13 mouse cellular contexts compared by ENCODE assay signal in the genomic region with DNA sequence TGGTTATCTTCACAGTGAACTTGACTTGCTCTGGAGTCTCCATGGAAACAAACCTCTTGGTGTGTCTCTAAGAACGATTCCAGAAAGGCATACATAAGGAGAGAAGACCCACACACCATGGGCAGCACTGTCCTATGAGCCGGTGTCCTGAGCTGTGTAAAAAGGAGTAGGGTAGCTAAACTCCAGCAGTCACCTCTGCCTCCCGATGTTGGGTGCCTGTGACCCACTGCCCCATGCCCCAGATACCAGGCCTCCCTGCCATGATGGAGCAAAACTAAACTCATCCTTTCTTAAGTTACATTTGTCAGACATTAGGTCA.
A peak's percentile ranks its signal among the peaks of the same experiment; 100 is the strongest.
DNase-seq lines count a peak whose midpoint lies in the region; ATAC-seq lines count a peak whose summit lies in the region.
"Had no signal": no experiment of that assay in that cellular context is flagged by ENCODE, and none has a peak within 500 bp of the region (broad histone marks: within the 10 kb centered on the region; RNA-seq: fewer than 3 reads in every experiment).

No protein-coding gene starts in this region.

- peaks cover 34% of the 10 kb centered on the region for H3K4me1 ChIP-seq in embryonic facial prominence, embryonic 10.5 days
- no peaks in the 10 kb centered on the region; the same call in 1 of the 2 replicates for H3K4me1 ChIP-seq in hindbrain, embryonic 11.5 days (replicated peaks; ENCODE audit: control insufficient read depth, insufficient read depth, low read length)
- peaks cover 49% of the 10 kb centered on the region for H3K4me1 ChIP-seq in midbrain, embryonic 13.5 days (replicated peaks)
- H3K4me1 ChIP-seq in liver, embryonic 11.5 days (replicated peaks; ENCODE audit: control insufficient read depth, insufficient read depth, low read length) = no peaks in the 10 kb centered on the region
- H3K4me1 ChIP-seq: liver, embryonic 13.5 days had no signal

- H3K27me3 ChIP-seq in embryonic facial prominence, embryonic 10.5 days (replicated peaks; ENCODE audit: low read depth, poor library complexity, severe bottlenecking) = no peaks in the 10 kb centered on the region
- no peaks in the 10 kb centered on the region for H3K27me3 ChIP-seq in hindbrain, embryonic 11.5 days (ENCODE audit: control insufficient read depth, insufficient read depth, low read length)
- H3K27me3 ChIP-seq in midbrain, embryonic 13.5 days = no peaks in the 10 kb centered on the region
- H3K27me3 ChIP-seq in liver, embryonic 11.5 days (replicated peaks; ENCODE audit: control insufficient read depth, insufficient read depth, low read length) = no peaks in the 10 kb centered on the region
- H3K27me3 ChIP-seq: CH12.LX; liver, embryonic 13.5 days had no signal

- no peak overlapping the region for H3K4me3 ChIP-seq in embryonic facial prominence, embryonic 10.5 days
- no peak overlapping the region for H3K4me3 ChIP-seq in hindbrain, embryonic 11.5 days (ENCODE audit: low read depth, low read length)
- no peak overlapping the region for H3K4me3 ChIP-seq in midbrain, embryonic 13.5 days (replicated peaks)
- no peak overlapping the region for H3K4me3 ChIP-seq in liver, embryonic 11.5 days (ENCODE audit: low read depth, low read length)
- H3K4me3 ChIP-seq: liver, embryonic 13.5 days had no signal

- H3K36me3 ChIP-seq in embryonic facial prominence, embryonic 10.5 days (replicated peaks) = no peaks in the 10 kb centered on the region
- no peaks in the 10 kb centered on the region for H3K36me3 ChIP-seq in hindbrain, embryonic 11.5 days (ENCODE audit: control insufficient read depth, insufficient read depth, low read length)
- H3K36me3 ChIP-seq in midbrain, embryonic 13.5 days = no peaks in the 10 kb centered on the region; the same call in 1 of the 2 replicates
- H3K36me3 ChIP-seq in liver, embryonic 11.5 days (ENCODE audit: control insufficient read depth, insufficient read depth, low read length) = no peaks in the 10 kb centered on the region
- H3K36me3 ChIP-seq: liver, embryonic 13.5 days had no signal

- no peak overlapping the region for H3K9ac ChIP-seq in hindbrain, embryonic 11.5 days (ENCODE audit: low read depth, low read length)
- H3K9ac ChIP-seq in midbrain, embryonic 13.5 days (replicated peaks) = no peak overlapping the region
- H3K9ac ChIP-seq in liver, embryonic 11.5 days (ENCODE audit: low read depth, low read length) = no peak overlapping the region
- H3K9ac ChIP-seq: liver, embryonic 13.5 days had no signal

- no peaks in the 10 kb centered on the region for H3K9me3 ChIP-seq in embryonic facial prominence, embryonic 10.5 days
- no peaks in the 10 kb centered on the region for H3K9me3 ChIP-seq in hindbrain, embryonic 11.5 days (ENCODE audit: control insufficient read depth, low read length)
- H3K9me3 ChIP-seq in midbrain, embryonic 13.5 days = no peaks in the 10 kb centered on the region
- H3K9me3 ChIP-seq in liver, embryonic 11.5 days (ENCODE audit: control insufficient read depth, low read length) = no peaks in the 10 kb centered on the region
- H3K9me3 ChIP-seq: liver, embryonic 13.5 days had no signal

- H3K4me2 ChIP-seq in hindbrain, embryonic 11.5 days (replicated peaks; ENCODE audit: low read depth, low read length) = no peak overlapping the region
- peak overlapping the region; percentile 38 for H3K4me2 ChIP-seq in midbrain, embryonic 13.5 days (replicated peaks)
- H3K4me2 ChIP-seq in liver, embryonic 11.5 days = no peak overlapping the region
- H3K4me2 ChIP-seq: liver, embryonic 13.5 days had no signal

- WGBS in embryonic facial prominence, embryonic 10.5 days = 77% methylated on average over 3 of the region's 3 CpGs
- WGBS in hindbrain, embryonic 11.5 days = 74% methylated on average over 3 of the region's 3 CpGs
- 49% methylated on average over 3 of the region's 3 CpGs for WGBS in midbrain, embryonic 13.5 days
- WGBS in liver, embryonic 11.5 days = 72% methylated on average over 3 of the region's 3 CpGs

- ATAC-seq in hindbrain, embryonic 11.5 days (ENCODE audit: low FRiP score) = no peak
- peak; percentile 54 for ATAC-seq in midbrain, embryonic 13.5 days
- no peak for ATAC-seq in liver, embryonic 11.5 days (replicated peaks; ENCODE audit: low FRiP score)
- ATAC-seq: Patski had no signal

- DNase-seq in R1 (ENCODE audit: low read depth, low spot score) (peak; percentile 7), MN1 (ENCODE audit: low spot score) (no peak)
- DNase-seq in embryonic facial prominence, embryonic 10.5 days (ENCODE audit: low spot score) = no peak
- DNase-seq in hindbrain, embryonic 11.5 days (ENCODE audit: low spot score) = peak; percentile 20
- no peak for DNase-seq in liver, embryonic 11.5 days (ENCODE audit: low spot score)
- no peak for DNase-seq in cerebellum, postnatal 14 days
- no peak for DNase-seq in heart, adult 8-10 months (ENCODE audit: low spot score)
- DNase-seq: gastrocnemius, postnatal 14 days; kidney, adult 18-20 months; liver, embryonic 13.5 days had no signal

- peak overlapping the region; percentile 54; the same call in 1 of the 2 replicates for H3K27ac ChIP-seq in embryonic facial prominence, embryonic 10.5 days (replicated peaks)
- peak overlapping the region; percentile 74 for H3K27ac ChIP-seq in hindbrain, embryonic 11.5 days (ENCODE audit: low read depth, low read length)
- peak overlapping the region; percentile 84 for H3K27ac ChIP-seq in midbrain, embryonic 13.5 days
- no peak overlapping the region for H3K27ac ChIP-seq in liver, embryonic 11.5 days (ENCODE audit: low read depth, low read length)
- H3K27ac ChIP-seq: liver, embryonic 13.5 days had no signal

Comparison
In these comparisons a context has a peak if more than half of its experiments do, and no peak if none do; other contexts are left out.
1. DNase-seq: peak in R1 (single experiment) and hindbrain, embryonic 11.5 days (single experiment); none in embryonic facial prominence, embryonic 10.5 days (single experiment), liver, embryonic 11.5 days (single experiment), cerebellum, postnatal 14 days (0 of 2), MN1 (single experiment) and heart, adult 8-10 months (single experiment).